Mouse (Mus musculus) stomach, embryonic 14.5 days (tissue): ENCODE results near the gene Ilf2. TPM values are rescaled to one million over a fixed set of nuclear protein-coding genes. Genes with fewer than 3 reads are reported as not detected.
A peak's percentile ranks its signal among the peaks of the same experiment; 100 is the strongest.

Experiments
- ATAC-seq: fragments of 200-750 bp; cut with Nextera tagmentation; 2 replicates; pipeline ENCODE4 v1.8.0; 2017; ENCODE audit warnings: low read depth, moderate TSS enrichment; ENCODE audit not compliant: insufficient number of reproducible peaks, insufficient read depth, low FRiP score
- H3K27ac ChIP-seq: fragments of 300-500 bp; sonication (generic); 2 replicates; pipeline ENCODE4 v1.5.1; 2014; ENCODE audit warnings: mild to moderate bottlenecking, low read length, moderate library complexity, mixed read lengths
- H3K27me3 ChIP-seq: fragments of 300-500 bp; sonication (generic); 2 replicates; pipeline ENCODE4 v1.6.1; 2014; ENCODE audit warnings: low read length, control low read depth, mixed read lengths; ENCODE audit not compliant: control insufficient read depth, insufficient read depth
- H3K36me3 ChIP-seq: fragments of 300-500 bp; sonication (generic); 2 replicates; pipeline ENCODE4 v1.6.1; 2014; ENCODE audit warnings: mild to moderate bottlenecking, control low read depth, low read length, moderate library complexity, mixed read lengths; ENCODE audit not compliant: control insufficient read depth, insufficient read depth
- H3K4me1 ChIP-seq: fragments of 300-500 bp; sonication (generic); 2 replicates; pipeline ENCODE4 v1.6.1; 2014; ENCODE audit warnings: low read length, control low read depth, mixed read lengths; ENCODE audit not compliant: control insufficient read depth, insufficient read depth
- H3K4me2 ChIP-seq: fragments of 300-500 bp; sonication (generic); replicated peaks from 2 replicates; pipeline ENCODE4 v1.6.1; 2014; ENCODE audit warnings: low read depth, low read length, control low read depth
- H3K4me3 ChIP-seq: fragments of 300-500 bp; sonication (generic); 2 replicates; pipeline ENCODE4 v1.5.1; 2014; ENCODE audit warnings: low read depth, low read length, control low read depth
- H3K9ac ChIP-seq: fragments of 300-500 bp; sonication (generic); replicated peaks from 2 replicates; pipeline ENCODE4 v1.6.1; 2014; ENCODE audit warnings: low read depth, mild to moderate bottlenecking, control low read depth, low read length, moderate library complexity, mixed read lengths
- H3K9me3 ChIP-seq: fragments of 300-500 bp; sonication (generic); 2 replicates; pipeline ENCODE4 v1.6.1; 2016; ENCODE audit warnings: low read depth, low read length, control low read depth; ENCODE audit not compliant: control insufficient read depth
- WGBS: fragments of 180-500 bp; shearing (Covaris S2); extraction: QIAGEN DNeasy Blood & Tissue Kit; methylation state at CpG from one replicate; pipeline ENCODE4 v1.1.7; 2014; 5-methylcytosine and 5-hydroxymethylcytosine counted together
- polyA plus RNA-seq: library from polyadenylated mRNA; unstranded; fragments of >200 nt; fragmentation: Nextera tagmentation; extraction: Ambion mirVana; gene quantifications from 2 replicates; pipeline ENCODE4 v1.2.1, GENCODE M21; 2014

The Ilf2 gene
- polyA plus RNA-seq, 1 experiment from 2014 or later = 217 TPM

DNA sequence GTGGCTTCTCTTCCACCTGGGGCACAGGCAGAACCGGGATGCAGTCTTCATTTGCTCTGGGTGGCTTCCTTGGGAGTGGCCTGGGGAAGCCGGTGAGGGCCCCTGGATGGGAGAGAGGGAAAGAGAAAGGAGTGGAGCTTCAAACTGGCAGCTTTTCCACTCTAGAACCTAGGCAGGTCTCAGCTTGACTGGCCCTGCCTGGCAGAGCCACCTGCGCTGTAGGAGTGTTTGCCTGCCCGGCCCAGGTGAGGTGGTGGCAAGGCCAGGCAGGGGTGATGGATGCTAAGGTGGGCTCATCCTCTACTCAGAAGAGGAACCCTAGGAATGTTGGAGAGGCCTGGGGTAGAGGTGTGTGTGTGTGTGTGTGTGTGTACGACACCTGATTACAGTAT is 62.0 kb downstream of the Ilf2 start:
- ATAC-seq = no peak
- no peaks in the 10 kb centered on the region for H3K27me3 ChIP-seq
- H3K27ac ChIP-seq = peak overlapping the region; percentile 84
- no peaks in the 10 kb centered on the region for H3K9me3 ChIP-seq
- no peaks in the 10 kb centered on the region for H3K36me3 ChIP-seq
- H3K4me1 ChIP-seq = peaks cover 6% of the 10 kb centered on the region; the same call in 1 of the 2 replicates
- H3K9ac ChIP-seq = peak overlapping the region; percentile 26
- WGBS = 68% methylated on average over 5 of the region's 5 CpGs
- H3K4me2 ChIP-seq = peak overlapping the region; percentile 41
- peak overlapping the region; percentile 26 for H3K4me3 ChIP-seq

Other genes with a start within 250 kb of the Ilf2 start
- 112 and 116 TPM in 2 replicates for gene Jtb, start 244.5 kb upstream of the Ilf2 start, polyA plus RNA-seq
- 20.6 and 21.4 TPM in 2 replicates for gene Creb3l4, start 232.6 kb upstream of the Ilf2 start, polyA plus RNA-seq
- gene Slc39a1, start 228.0 kb upstream of the Ilf2 start, polyA plus RNA-seq = 114 and 119 TPM in 2 replicates
- gene Crtc2, start 222.0 kb upstream of the Ilf2 start, polyA plus RNA-seq = 18.8 and 21.4 TPM in 2 replicates
- 3.0 and 3.6 TPM in 2 replicates for gene Dennd4b, start 210.9 kb upstream of the Ilf2 start, polyA plus RNA-seq
- 22.3 and 28.7 TPM in 2 replicates for gene Gatad2b, start 182.9 kb upstream of the Ilf2 start, polyA plus RNA-seq
- gene Slc27a3, start 86.2 kb upstream of the Ilf2 start, polyA plus RNA-seq = 11.7 and 13.0 TPM in 2 replicates
- 28.7 and 29.6 TPM in 2 replicates for gene Ints3, start 42.5 kb upstream of the Ilf2 start, polyA plus RNA-seq
- gene Npr1, start 10.3 kb upstream of the Ilf2 start, polyA plus RNA-seq = 4.6 and 4.8 TPM in 2 replicates
- 81.2 and 88.0 TPM in 2 replicates for gene Snapin, start 14.9 kb downstream of the Ilf2 start, polyA plus RNA-seq
- gene Chtop, start 33.4 kb downstream of the Ilf2 start, polyA plus RNA-seq = 97.4 and 98.2 TPM in 2 replicates
- 46.8 and 48.5 TPM in 2 replicates for gene S100a1, start 38.3 kb downstream of the Ilf2 start, polyA plus RNA-seq
- gene S100a13, start 38.3 kb downstream of the Ilf2 start, polyA plus RNA-seq = 31.2 and 33.5 TPM in 2 replicates
- 14.0 and 17.0 TPM in 2 replicates for gene S100a14, start 50.7 kb downstream of the Ilf2 start, polyA plus RNA-seq
- 244 and 247 TPM in 2 replicates for gene S100a16, start 61.1 kb downstream of the Ilf2 start, polyA plus RNA-seq
- gene S100a3, start 84.5 kb downstream of the Ilf2 start, polyA plus RNA-seq = 0.42 and 0.62 TPM in 2 replicates
- not detected in 2 replicates for gene S100a2, start 114.1 kb downstream of the Ilf2 start, polyA plus RNA-seq
- not detected in 2 replicates for gene Gm42674, start 125.8 kb downstream of the Ilf2 start, polyA plus RNA-seq
- 5.5 and 7.4 TPM in 2 replicates for gene S100a4, start 127.6 kb downstream of the Ilf2 start, polyA plus RNA-seq
- gene S100a5, start 132.4 kb downstream of the Ilf2 start, polyA plus RNA-seq = 0.71 TPM in 1 of 2 replicates, not detected in the other
- 418 and 466 TPM in 2 replicates for gene S100a6, start 136.8 kb downstream of the Ilf2 start, polyA plus RNA-seq
- not detected in 2 replicates for gene S100a7a, start 177.9 kb downstream of the Ilf2 start, polyA plus RNA-seq
- 58.0 and 73.3 TPM in 2 replicates for gene S100a8, start 192.9 kb downstream of the Ilf2 start, polyA plus RNA-seq
- gene S100a9, start 219.6 kb downstream of the Ilf2 start, polyA plus RNA-seq = 41.0 and 53.5 TPM in 2 replicates